Mouse (Mus musculus) heart, embryonic 14.5 days (tissue): ENCODE data around the gene C1s1. TPM values are rescaled to one million over a fixed set of nuclear protein-coding genes. Genes with fewer than 3 reads are reported as not detected.
A peak's percentile ranks its signal among the peaks of the same experiment; 100 is the strongest.
"Not testable (repeated sequence)": the region's sequence is repeated elsewhere in the genome, so short reads cannot be mapped to it uniquely, and the experiment has no call there.

Experiments used
- ATAC-seq: fragments of 200-750 bp; cut with Nextera tagmentation; 2 replicates; pipeline ENCODE4 v1.8.0; 2017; ENCODE audit warnings: low read depth, moderate TSS enrichment; ENCODE audit not compliant: insufficient number of reproducible peaks, insufficient read depth, low FRiP score
- H3K27ac ChIP-seq, 2 experiments: fragments of 200-500 bp in 1 of 2; fragments of 300-500 bp in 1 of 2; sonication (generic) in 1 of 2; replicated peaks in 1 of 2; 2 replicates each; pipeline ENCODE4 v1.5.1; 2012 to 2014; ENCODE audit warnings: low read depth in 2 of 2, low read length in 2 of 2, control low read depth in 1 of 2, mild to moderate bottlenecking in 1 of 2, mixed read lengths in 1 of 2; ENCODE audit not compliant: control insufficient read depth in 1 of 2, insufficient read depth in 1 of 2
- H3K27me3 ChIP-seq: fragments of 300-500 bp; sonication (generic); 2 replicates; pipeline ENCODE4 v1.6.1; 2014; ENCODE audit warnings: mild to moderate bottlenecking, low read length, control low read depth; ENCODE audit not compliant: control insufficient read depth, insufficient read depth
- H3K36me3 ChIP-seq: fragments of 300-500 bp; sonication (generic); 2 replicates; pipeline ENCODE4 v1.6.1; 2014; ENCODE audit warnings: mild to moderate bottlenecking, control low read depth, low read length, mixed read lengths; ENCODE audit not compliant: control insufficient read depth, insufficient read depth
- H3K4me1 ChIP-seq, 2 experiments: fragments of 200-500 bp in 1 of 2; fragments of 300-500 bp in 1 of 2; sonication (generic) in 1 of 2; 2 replicates each; pipeline ENCODE4 v1.6.1; 2012 to 2014; ENCODE audit warnings: low read length in 2 of 2, control low read depth in 1 of 2, mixed read lengths in 1 of 2; ENCODE audit not compliant: control insufficient read depth in 2 of 2, insufficient read depth in 2 of 2
- H3K4me2 ChIP-seq: fragments of 300-500 bp; sonication (generic); 2 replicates; pipeline ENCODE4 v1.6.1; 2014; ENCODE audit warnings: mild to moderate bottlenecking, low read length
- H3K4me3 ChIP-seq, 2 experiments: fragments of 200-500 bp in 1 of 2; fragments of 300-500 bp in 1 of 2; sonication (generic) in 1 of 2; 2 replicates each; pipeline ENCODE4 v1.5.1; 2012 to 2014; ENCODE audit warnings: low read length in 2 of 2, mild to moderate bottlenecking in 2 of 2, control low read depth in 1 of 2, low read depth in 1 of 2, moderate library complexity in 1 of 2; ENCODE audit not compliant: control insufficient read depth in 1 of 2, insufficient read depth in 1 of 2
- H3K9ac ChIP-seq: fragments of 300-500 bp; sonication (generic); 2 replicates; pipeline ENCODE4 v1.6.1; 2014; ENCODE audit warnings: mild to moderate bottlenecking, low read length
- H3K9me3 ChIP-seq: fragments of 300-500 bp; sonication (generic); 2 replicates; pipeline ENCODE4 v1.6.1; 2016; ENCODE audit warnings: low read length, control low read depth; ENCODE audit not compliant: control insufficient read depth
- WGBS: fragments of 180-500 bp; shearing (Covaris S2); extraction: QIAGEN DNeasy Blood & Tissue Kit; methylation state at CpG from one replicate; pipeline ENCODE4 v1.1.7; 2014; 5-methylcytosine and 5-hydroxymethylcytosine counted together
- polyA plus RNA-seq: library from polyadenylated mRNA; unstranded; fragments of >200 nt; fragmentation: Nextera tagmentation; extraction: Ambion mirVana; gene quantifications from 2 replicates; pipeline ENCODE4 v1.2.1, GENCODE M21; 2014

The C1s1 gene
- polyA plus RNA-seq, 1 experiment from 2014 or later, result 0.07 TPM

DNA sequence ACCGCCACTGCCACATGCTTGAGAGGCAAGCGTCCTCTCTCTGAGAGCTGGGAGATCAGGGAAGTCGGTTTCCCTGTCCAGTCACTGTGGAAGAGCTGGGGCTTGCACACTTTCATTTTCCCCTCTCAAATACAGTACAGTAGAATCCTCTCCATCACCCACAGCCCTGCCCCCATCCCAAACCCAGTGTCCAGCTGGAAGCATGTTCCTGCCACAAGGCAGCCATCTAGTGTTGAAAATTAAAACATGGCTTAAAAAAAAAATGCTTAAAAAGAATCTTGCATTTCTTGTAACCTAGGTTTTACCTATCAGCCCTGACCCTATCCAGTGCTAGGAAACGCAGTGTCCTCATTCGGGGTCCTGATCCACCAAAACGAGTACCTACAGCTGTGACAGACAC lies 2.3 kb upstream of the C1s1 start:
- WGBS, result 74% methylated on average over 5 of the region's 6 CpGs
- H3K27me3 ChIP-seq, result no peaks in the 10 kb centered on the region
- H3K36me3 ChIP-seq, result no peaks in the 10 kb centered on the region
- H3K4me3 ChIP-seq, result no peak overlapping the region
- no peak overlapping the region for H3K4me2 ChIP-seq
- no peak for ATAC-seq
- H3K27ac ChIP-seq, result no peak overlapping the region
- H3K9ac ChIP-seq, result no peak overlapping the region
- H3K9me3 ChIP-seq, result no peaks in the 10 kb centered on the region
- no peaks in the 10 kb centered on the region for H3K4me1 ChIP-seq

DNA sequence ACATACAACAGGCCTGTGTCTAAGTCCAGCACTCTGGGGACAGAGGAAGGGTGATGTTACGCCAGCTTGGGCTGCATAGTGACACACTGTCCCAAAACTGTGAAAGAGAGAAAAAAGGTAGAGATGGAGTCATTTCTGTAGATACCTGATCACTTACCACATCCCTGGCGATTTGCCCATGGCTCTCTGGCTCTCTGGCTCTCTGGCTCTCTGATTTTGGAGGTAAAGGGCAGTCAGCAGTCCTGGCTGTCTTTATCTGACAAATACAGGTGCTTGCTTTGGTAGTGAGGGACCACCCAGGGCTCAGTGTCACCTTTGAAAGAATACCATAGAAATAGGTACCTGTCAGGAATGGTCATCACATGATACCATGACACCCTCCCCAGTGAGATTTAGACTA lies 983 bp downstream of the C1s1 start:
- ATAC-seq, result not testable (repeated sequence)
- 68% methylated on average over 2 of the region's 2 CpGs for WGBS

DNA sequence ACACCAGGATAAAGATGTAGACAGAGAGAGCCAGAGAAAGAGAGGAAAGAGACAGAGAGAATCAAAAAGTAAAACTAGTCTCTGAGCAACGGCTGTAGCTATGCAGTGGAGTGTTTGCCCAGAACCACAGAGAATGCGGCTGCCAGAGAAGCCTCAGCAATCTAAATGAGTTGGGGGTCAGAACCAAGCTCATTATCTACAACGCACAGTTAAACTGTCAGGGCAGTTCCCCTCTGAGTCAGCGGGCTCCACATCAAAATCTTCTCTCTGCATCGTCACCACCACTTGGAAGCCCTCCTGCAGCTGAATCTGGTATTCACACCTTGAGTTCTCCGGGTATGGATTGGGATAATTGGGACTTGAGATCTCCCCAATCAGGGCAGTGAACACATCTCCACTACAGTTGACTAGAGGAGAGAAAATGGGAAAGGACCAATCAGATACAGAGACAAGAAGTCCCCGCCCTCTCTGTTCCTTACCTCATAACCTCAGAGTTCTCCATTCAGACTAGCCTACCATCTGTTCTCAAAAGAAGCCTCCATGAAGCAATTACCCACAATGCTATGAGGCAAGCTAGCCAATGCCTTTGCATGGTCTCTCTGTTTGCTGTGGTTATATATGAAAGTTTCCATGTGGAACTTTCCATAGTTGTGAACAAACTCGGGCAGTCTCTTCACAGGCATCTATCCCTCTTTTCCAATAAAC lies 5.9 kb downstream of the C1s1 start:
- H3K4me1 ChIP-seq, ATAC-seq, H3K36me3 ChIP-seq, H3K9ac ChIP-seq, H3K9me3 ChIP-seq, H3K27ac ChIP-seq, H3K27me3 ChIP-seq, H3K4me2 ChIP-seq, H3K4me3 ChIP-seq: not testable (repeated sequence)
- WGBS, result 67% methylated on average over 8 of the region's 8 CpGs

More for the DNA sequence above, 983 bp downstream of the C1s1 start:
- H3K4me3 ChIP-seq, H3K27ac ChIP-seq, H3K4me2 ChIP-seq, H3K36me3 ChIP-seq, H3K27me3 ChIP-seq, H3K9me3 ChIP-seq, H3K9ac ChIP-seq, H3K4me1 ChIP-seq: not testable (repeated sequence)

DNA sequence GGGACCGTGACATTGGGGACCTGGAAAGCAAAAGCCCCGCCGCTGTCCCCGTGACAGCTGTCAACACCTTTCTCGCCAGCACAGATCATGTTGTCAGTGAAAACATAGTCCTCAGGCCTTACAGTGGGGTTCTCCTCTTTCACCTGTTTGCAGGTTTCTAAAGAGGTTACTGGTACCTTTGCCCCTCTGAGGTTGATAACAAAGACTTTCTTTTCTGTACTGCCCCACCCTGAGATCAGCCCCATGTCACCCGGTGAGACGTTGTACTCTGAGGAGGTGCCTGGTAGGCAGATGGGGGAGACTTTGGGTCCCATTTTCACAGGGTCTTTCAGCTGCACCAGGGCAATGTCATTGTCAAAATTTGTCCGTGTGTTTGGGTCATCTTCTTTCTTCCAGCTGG lies 11.1 kb downstream of the C1s1 start:
- Histone ChIP-seq H3K4me2 (no peak overlapping the region), H3K4me1 (no peaks in the 10 kb centered on the region), H3K9me3 (no peaks in the 10 kb centered on the region), H3K27ac (no peak overlapping the region), H3K9ac (no peak overlapping the region), H3K4me3 (no peak overlapping the region), H3K36me3 (no peaks in the 10 kb centered on the region), H3K27me3 (no peaks in the 10 kb centered on the region)
- WGBS, result 63% methylated on average over 8 of the region's 8 CpGs
- no peak for ATAC-seq

DNA sequence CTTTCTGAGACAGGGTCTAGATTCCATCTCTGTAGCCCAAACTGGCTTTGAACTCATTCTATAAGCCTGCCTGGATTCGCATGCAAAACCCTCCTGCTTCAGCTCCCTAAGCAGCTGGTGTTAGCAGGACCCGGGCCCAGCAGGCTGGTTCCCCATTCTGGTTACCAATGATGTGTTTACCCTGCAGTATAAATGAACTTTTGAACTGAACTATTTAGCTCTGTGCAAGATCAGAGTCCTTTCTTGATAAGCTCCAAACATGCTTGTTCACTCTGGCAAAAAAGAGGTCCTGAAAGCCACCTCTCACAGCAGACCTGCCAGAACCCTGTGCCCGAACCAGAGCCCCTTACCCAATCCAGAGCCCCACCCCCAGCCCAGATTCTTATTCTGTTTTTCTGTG lies 14.3 kb downstream of the C1s1 start:
- no peak for ATAC-seq
- WGBS, result 58% methylated on average over 3 of the region's 3 CpGs
- H3K27me3 ChIP-seq, result no peaks in the 10 kb centered on the region

DNA sequence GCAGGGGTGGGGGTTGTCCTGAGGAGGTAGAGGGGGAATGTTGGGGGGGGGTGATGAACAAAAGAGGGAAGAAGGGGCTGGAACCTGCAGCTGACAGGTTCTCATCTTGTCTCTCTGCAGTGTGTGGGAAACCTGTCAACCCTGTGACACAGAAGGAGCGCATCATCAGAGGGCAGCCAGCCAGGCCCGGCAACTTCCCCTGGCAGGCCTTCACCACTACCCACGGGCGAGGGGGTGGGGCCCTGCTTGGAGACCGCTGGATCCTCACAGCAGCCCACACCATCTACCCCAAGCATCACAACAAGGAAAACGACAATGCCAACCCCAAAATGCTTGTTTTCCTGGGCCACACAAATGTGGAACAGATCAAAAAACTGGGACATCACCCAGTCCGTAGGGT lies 20.1 kb downstream of the C1s1 start:
- H3K27me3 ChIP-seq, H3K4me3 ChIP-seq, H3K36me3 ChIP-seq, H3K9me3 ChIP-seq, H3K9ac ChIP-seq, H3K4me1 ChIP-seq, ATAC-seq, H3K27ac ChIP-seq, H3K4me2 ChIP-seq: not testable (repeated sequence)
- WGBS, result 64% methylated on average over 7 of the region's 7 CpGs

More for the DNA sequence above, 14.3 kb downstream of the C1s1 start:
- no peak overlapping the region for H3K9ac ChIP-seq
- no peak overlapping the region for H3K27ac ChIP-seq
- H3K36me3 ChIP-seq, result no peaks in the 10 kb centered on the region
- no peak overlapping the region for H3K4me3 ChIP-seq
- H3K9me3 ChIP-seq, result no peaks in the 10 kb centered on the region
- H3K4me1 ChIP-seq, result no peaks in the 10 kb centered on the region
- no peak overlapping the region for H3K4me2 ChIP-seq

DNA sequence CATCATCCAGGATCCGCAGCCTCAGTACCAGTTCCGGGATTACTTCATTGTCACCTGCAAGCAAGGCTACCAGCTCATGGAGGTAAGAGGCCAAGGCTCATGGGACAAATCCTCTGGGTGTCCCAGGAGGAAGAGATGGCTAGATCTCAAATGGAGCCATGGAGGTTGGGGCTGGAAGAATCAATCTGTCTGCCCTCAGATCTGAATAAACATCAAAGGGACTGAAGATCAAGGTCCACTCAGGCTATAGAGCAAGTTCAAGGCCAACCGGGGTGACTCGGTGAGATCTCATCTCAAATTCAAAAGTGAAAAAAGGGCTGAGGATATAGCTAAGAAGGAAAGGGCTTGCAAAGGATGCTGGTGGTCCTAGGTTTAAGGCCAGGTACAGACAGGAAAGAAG lies 24.4 kb downstream of the C1s1 start:
- not testable (repeated sequence) for H3K9ac ChIP-seq, H3K4me3 ChIP-seq, H3K27me3 ChIP-seq, H3K4me1 ChIP-seq, H3K9me3 ChIP-seq, ATAC-seq, H3K27ac ChIP-seq, H3K36me3 ChIP-seq, H3K4me2 ChIP-seq
- 90% methylated on average over 4 of the region's 4 CpGs for WGBS

DNA sequence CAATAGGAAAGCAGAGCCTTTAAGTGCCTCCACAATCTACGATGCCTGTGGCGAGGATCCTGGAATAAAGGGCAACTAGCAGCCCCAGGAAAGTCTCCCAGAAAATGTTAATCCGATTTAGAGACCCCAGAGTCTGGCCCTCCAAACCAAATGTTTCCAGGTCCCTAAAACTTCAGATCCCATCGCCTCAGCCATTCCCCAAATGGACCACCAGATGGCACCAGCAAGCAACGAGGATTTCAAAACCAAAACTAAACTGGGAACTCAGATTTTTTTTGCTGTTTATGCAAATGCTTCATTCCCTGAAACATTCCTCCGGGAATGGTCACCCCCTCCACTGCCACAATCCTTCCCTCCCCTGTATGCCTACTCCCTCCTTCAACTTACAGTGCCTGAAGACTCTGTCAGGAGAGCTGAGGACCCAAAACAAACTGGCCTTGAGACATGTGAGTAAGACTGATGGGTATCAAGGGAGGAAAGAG lies 29.8 kb downstream of the C1s1 start, which contains the start of gene C1ra:
C1ra (plus strand) TSS at position 51 of the 482 bp plus-strand sequence.
- Histone ChIP-seq H3K4me2 (peak within 1 kb of the TSS; percentile 67), H3K9me3 (no peaks in the 10 kb centered on the region), H3K27me3 (no peaks in the 10 kb centered on the region), H3K9ac (peak within 1 kb of the TSS; percentile 54; the same call in 1 of the 2 replicates), H3K36me3 (no peaks in the 10 kb centered on the region), H3K4me1 (no peaks in the 10 kb centered on the region), H3K27ac (no peak within 1 kb of the TSS), H3K4me3 (peak within 1 kb of the TSS; percentile 31 to 36)
- ATAC-seq, result no peak
- WGBS, result 7% methylated on average over 6 of the region's 6 CpGs
